Mouse (Mus musculus) liver, embryonic 15.5 days (tissue): ENCODE results near the gene Ncor2. TPM values are rescaled to one million over a fixed set of nuclear protein-coding genes. Genes with fewer than 3 reads are reported as not detected.
A peak's percentile ranks its signal among the peaks of the same experiment; 100 is the strongest.

Experiments
- ATAC-seq: fragments of 200-750 bp; cut with Nextera tagmentation; 2 replicates; pipeline ENCODE4 v1.8.0; 2017; ENCODE audit warnings: moderate number of reproducible peaks, mild to moderate bottlenecking, moderate library complexity; ENCODE audit not compliant: insufficient read depth
- H3K27ac ChIP-seq: fragments of 300-500 bp; sonication (generic); replicated peaks from 2 replicates; pipeline ENCODE4 v1.5.1; 2015; ENCODE audit warnings: mild to moderate bottlenecking, inconsistent platforms
- H3K27me3 ChIP-seq: fragments of 300-500 bp; sonication (generic); 2 replicates; pipeline ENCODE4 v1.6.1; 2015; ENCODE audit warnings: mild to moderate bottlenecking, inconsistent platforms
- H3K36me3 ChIP-seq: fragments of 300-500 bp; sonication (generic); replicated peaks from 2 replicates; pipeline ENCODE4 v1.6.1; 2015; ENCODE audit warnings: moderate library complexity, mild to moderate bottlenecking, inconsistent platforms
- H3K4me1 ChIP-seq: fragments of 300-500 bp; sonication (generic); replicated peaks from 2 replicates; pipeline ENCODE4 v1.6.1; 2015; ENCODE audit warnings: inconsistent platforms
- H3K4me2 ChIP-seq: fragments of 300-500 bp; sonication (generic); 2 replicates; pipeline ENCODE4 v1.6.1; 2015; ENCODE audit warnings: moderate library complexity, mild to moderate bottlenecking, inconsistent platforms
- H3K4me3 ChIP-seq: fragments of 300-500 bp; sonication (generic); replicated peaks from 2 replicates; pipeline ENCODE4 v1.5.1; 2015; ENCODE audit warnings: mild to moderate bottlenecking, inconsistent platforms
- H3K9ac ChIP-seq: fragments of 300-500 bp; sonication (generic); 2 replicates; pipeline ENCODE4 v1.6.1; 2015; ENCODE audit warnings: moderate library complexity, mild to moderate bottlenecking, inconsistent platforms
- H3K9me3 ChIP-seq: fragments of 300-500 bp; sonication (generic); replicated peaks from 2 replicates; pipeline ENCODE4 v1.6.1; 2016; ENCODE audit warnings: inconsistent platforms
- WGBS: fragments of 180-500 bp; shearing (Covaris S2); methylation state at CpG from one replicate; pipeline ENCODE4 v1.1.7; 2015; ENCODE audit warnings: mixed read lengths; ENCODE audit not compliant: insufficient replicate concordance; 5-methylcytosine and 5-hydroxymethylcytosine counted together
- polyA plus RNA-seq: library from polyadenylated mRNA; unstranded; fragments of >200 nt; fragmentation: Nextera tagmentation; extraction: Ambion mirVana; gene quantifications from 2 replicates; pipeline ENCODE4 v1.2.1, GENCODE M21; 2015

Gene Ncor2
- polyA plus RNA-seq, 1 experiment from 2014 or later: 3.8 TPM

DNA sequence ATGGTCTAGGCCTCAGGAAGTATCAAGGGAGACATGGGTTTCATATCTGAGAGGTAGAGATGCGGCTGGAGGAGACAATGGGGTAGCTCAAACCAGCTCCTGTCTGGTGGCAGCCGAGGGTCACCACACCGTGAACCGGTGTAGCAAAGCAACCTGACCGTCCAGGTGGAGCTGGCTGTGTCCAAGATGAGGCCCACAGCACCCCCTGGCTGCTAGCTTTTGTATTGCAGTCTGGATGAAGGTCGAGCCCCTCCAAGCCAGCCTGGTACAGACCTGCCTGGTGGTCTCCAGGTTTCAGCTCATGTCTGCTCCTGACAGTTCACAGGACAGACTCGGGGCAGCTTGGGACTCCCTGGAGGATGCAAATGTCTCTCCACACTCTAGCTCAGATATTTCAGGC is 164.5 kb downstream of the Ncor2 start:
- no peak overlapping the region for H3K4me3 ChIP-seq
- peaks cover 24% of the 10 kb centered on the region for H3K36me3 ChIP-seq
- WGBS: 67% methylated on average over 7 of the region's 7 CpGs
- ATAC-seq: no peak
- H3K9me3 ChIP-seq: no peaks in the 10 kb centered on the region
- H3K27me3 ChIP-seq: no peaks in the 10 kb centered on the region
- no peak overlapping the region for H3K4me2 ChIP-seq
- no peak overlapping the region for H3K27ac ChIP-seq
- H3K4me1 ChIP-seq: no peaks in the 10 kb centered on the region
- no peak overlapping the region for H3K9ac ChIP-seq

DNA sequence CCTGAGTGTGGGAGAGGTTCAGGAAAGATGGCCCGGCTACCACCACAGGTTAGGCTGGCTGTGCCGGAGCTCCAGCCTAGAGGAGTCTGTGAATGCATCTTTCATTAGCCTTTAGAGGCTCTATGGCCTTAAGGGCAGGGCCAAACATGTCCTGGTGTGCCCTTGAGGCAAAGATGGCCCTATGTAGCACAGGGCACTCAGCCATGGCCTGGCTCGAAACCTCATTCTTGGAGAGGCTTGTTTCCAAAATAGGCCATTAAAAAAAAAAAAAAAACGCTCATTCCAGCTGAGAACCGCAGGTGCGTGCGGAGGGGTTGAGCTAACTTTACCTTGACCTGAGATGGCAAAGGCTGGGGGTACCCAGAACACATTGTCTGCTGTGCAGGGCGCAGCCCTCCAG is 167.4 kb downstream of the Ncor2 start:
- H3K27ac ChIP-seq: no peak overlapping the region
- ATAC-seq: no peak
- H3K4me3 ChIP-seq: no peak overlapping the region
- no peaks in the 10 kb centered on the region for H3K9me3 ChIP-seq
- H3K9ac ChIP-seq: no peak overlapping the region
- no peaks in the 10 kb centered on the region for H3K27me3 ChIP-seq
- no peaks in the 10 kb centered on the region for H3K4me1 ChIP-seq
- H3K36me3 ChIP-seq: 0 out of 2 replicates have a peak, but pooled peaks cover 4% of the 10 kb centered on the region
- WGBS: 78% methylated on average over 8 of the region's 8 CpGs
- H3K4me2 ChIP-seq: no peak overlapping the region

GRCm38 (mm10) chr5:125011166-125011565 is 167.9 kb downstream of the Ncor2 start:
- H3K4me1 ChIP-seq: no peaks in the 10 kb centered on the region
- H3K27ac ChIP-seq: no peak overlapping the region
- no peak overlapping the region for H3K4me2 ChIP-seq
- WGBS: 78% methylated on average over 24 of the region's 24 CpGs
- no peaks in the 10 kb centered on the region for H3K9me3 ChIP-seq
- H3K9ac ChIP-seq: no peak overlapping the region
- no peaks in the 10 kb centered on the region; the same call in 1 of the 2 replicates for H3K27me3 ChIP-seq
- no peak for ATAC-seq
- no peaks in the 10 kb centered on the region for H3K36me3 ChIP-seq
- no peak overlapping the region for H3K4me3 ChIP-seq

- WGBS: 59% methylated on average over 5 of the region's 5 CpGs
- Histone ChIP-seq H3K4me3 (no peak overlapping the region), H3K27me3 (peaks cover 43% of the 10 kb centered on the region), H3K9me3 (no peaks in the 10 kb centered on the region), H3K4me1 (no peaks in the 10 kb centered on the region), H3K27ac (no peak overlapping the region), H3K4me2 (no peak overlapping the region), H3K36me3 (no peaks in the 10 kb centered on the region), H3K9ac (no peak overlapping the region)
- ATAC-seq: no peak
These were observed 172.1 kb downstream of the Ncor2 start for GRCm38 (mm10) chr5:125006896-125007295.

DNA sequence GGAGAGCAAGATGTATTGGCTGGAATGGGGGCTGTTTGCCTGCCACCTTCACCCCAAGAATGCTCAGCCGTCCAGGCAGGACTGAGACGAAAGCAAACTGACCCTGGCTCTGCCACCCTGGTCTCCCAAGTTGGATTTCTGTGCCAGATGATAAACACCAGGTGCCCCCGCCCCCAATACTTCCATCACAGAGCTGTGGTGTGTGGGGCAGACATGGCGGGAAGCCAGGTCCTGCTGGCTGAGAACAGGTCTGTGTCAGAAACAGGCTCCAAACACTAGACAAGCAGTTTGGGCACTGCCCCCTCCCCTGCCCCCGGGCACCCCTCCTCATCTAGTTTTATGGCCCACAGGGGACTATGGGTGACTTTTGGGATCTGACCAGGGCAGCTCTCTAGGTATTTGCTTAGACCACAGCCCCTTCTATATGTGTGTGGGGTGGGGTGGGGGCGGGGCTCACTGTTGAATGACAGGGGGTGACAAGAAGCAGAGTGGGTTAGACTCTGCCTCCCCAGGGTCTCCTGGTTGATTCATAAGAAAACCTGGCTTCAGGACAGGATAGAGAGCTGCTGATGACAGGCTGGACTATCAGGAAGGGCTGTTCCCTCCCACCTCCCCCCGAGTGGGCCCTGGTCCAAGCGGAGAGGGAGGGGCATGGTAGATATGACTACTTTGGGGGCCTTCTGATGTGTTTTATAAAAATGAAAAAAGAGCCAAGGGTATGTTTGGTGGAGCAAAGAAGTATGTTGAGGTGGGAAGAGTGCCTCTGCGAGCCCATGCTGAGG is 173.0 kb downstream of the Ncor2 start:
- H3K36me3 ChIP-seq: no peaks in the 10 kb centered on the region
- no peak overlapping the region for H3K4me2 ChIP-seq
- WGBS: 48% methylated on average over 9 of the region's 9 CpGs
- H3K9ac ChIP-seq: no peak overlapping the region
- no peak overlapping the region for H3K27ac ChIP-seq
- H3K4me3 ChIP-seq: no peak overlapping the region
- no peak for ATAC-seq
- H3K9me3 ChIP-seq: no peaks in the 10 kb centered on the region
- H3K4me1 ChIP-seq: no peaks in the 10 kb centered on the region
- peaks cover 43% of the 10 kb centered on the region for H3K27me3 ChIP-seq

- 12% methylated on average over 15 of the region's 15 CpGs for WGBS
- H3K9me3 ChIP-seq: no peaks in the 10 kb centered on the region
- no peaks in the 10 kb centered on the region for H3K36me3 ChIP-seq
- H3K4me3 ChIP-seq: no peak overlapping the region
- no peak overlapping the region for H3K9ac ChIP-seq
- peaks cover 43% of the 10 kb centered on the region for H3K27me3 ChIP-seq
- no peak for ATAC-seq
- no peak overlapping the region for H3K27ac ChIP-seq
- peak overlapping the region; percentile 52; the same call in 1 of the 2 replicates for H3K4me2 ChIP-seq
- no peaks in the 10 kb centered on the region for H3K4me1 ChIP-seq
These were observed 175.2 kb downstream of the Ncor2 start for GRCm38 (mm10) chr5:125003873-125004255.

GRCm38 (mm10) chr5:125002969-125003872 is 175.8 kb downstream of the Ncor2 start, which contains the start of gene Rflna:
Gene Rflna, plus strand, starts transcription at chr5:125003221.
- Histone ChIP-seq H3K27ac (no peak within 1 kb of the TSS), H3K4me1 (no peaks in the 10 kb centered on the region), H3K9me3 (no peaks in the 10 kb centered on the region), H3K9ac (no peak within 1 kb of the TSS), H3K27me3 (peaks cover 43% of the 10 kb centered on the region), H3K4me2 (peak within 1 kb of the TSS; percentile 52), H3K4me3 (0 out of 2 replicates have a peak within 1 kb of the TSS, but pooled peaks have one; percentile 23), H3K36me3 (no peaks in the 10 kb centered on the region)
- 5% methylated on average over 41 of the region's 41 CpGs for WGBS
- no peak for ATAC-seq

GRCm38 (mm10) chr5:125000756-125001250 is 178.2 kb downstream of the Ncor2 start:
- no peak overlapping the region for H3K27ac ChIP-seq
- 63% methylated on average over 10 of the region's 10 CpGs for whole genome bisulfite sequencing
- H3K27me3 ChIP-seq: peaks cover 39% of the 10 kb centered on the region
- H3K9ac ChIP-seq: no peak overlapping the region
- no peaks in the 10 kb centered on the region for H3K9me3 ChIP-seq
- H3K4me1 ChIP-seq: no peaks in the 10 kb centered on the region
- no peaks in the 10 kb centered on the region for H3K36me3 ChIP-seq
- H3K4me3 ChIP-seq: no peak overlapping the region
- no peak for ATAC-seq
- H3K4me2 ChIP-seq: no peak overlapping the region

- H3K4me2 ChIP-seq: no peak overlapping the region
- no peak overlapping the region for H3K4me3 ChIP-seq
- ATAC-seq: no peak
- WGBS: 69% methylated on average over 4 of the region's 4 CpGs
- no peak overlapping the region for H3K9ac ChIP-seq
- H3K27ac ChIP-seq: no peak overlapping the region
- H3K9me3 ChIP-seq: no peaks in the 10 kb centered on the region
- peaks cover 22% of the 10 kb centered on the region for H3K27me3 ChIP-seq
- no peaks in the 10 kb centered on the region for H3K36me3 ChIP-seq
- no peaks in the 10 kb centered on the region for H3K4me1 ChIP-seq
These were observed 181.1 kb downstream of the Ncor2 start for GRCm38 (mm10) chr5:124997913-124998312.

- 29% methylated on average over 6 of the region's 6 CpGs for WGBS
- no peaks in the 10 kb centered on the region for H3K36me3 ChIP-seq
These were observed 182.2 kb downstream of the Ncor2 start for GRCm38 (mm10) chr5:124996816-124997215.

DNA sequence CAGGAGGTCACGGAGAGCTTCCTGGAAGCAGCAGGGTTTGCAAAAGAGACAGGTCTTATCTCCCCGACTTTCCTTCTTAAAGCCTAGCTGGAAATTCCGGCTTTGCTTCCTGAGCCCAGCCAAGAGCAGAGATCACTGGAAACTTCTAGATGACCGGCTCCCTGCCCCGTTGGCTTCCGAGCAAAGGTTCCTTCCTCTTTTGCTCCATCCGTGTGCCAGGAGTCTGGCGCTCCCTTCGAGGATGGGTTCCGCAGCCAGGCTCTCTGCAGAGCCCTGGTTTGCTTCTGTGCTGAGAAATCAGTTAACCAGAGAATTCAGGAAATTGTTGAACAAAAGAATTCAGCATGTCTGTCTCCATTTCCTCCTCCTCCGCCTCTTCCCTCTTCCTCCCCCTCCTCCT is 186.1 kb downstream of the Ncor2 start:
- no peak overlapping the region for H3K4me3 ChIP-seq
- no peak overlapping the region for H3K4me2 ChIP-seq
- peaks cover 18% of the 10 kb centered on the region for H3K27me3 ChIP-seq
- ATAC-seq: no peak
- H3K36me3 ChIP-seq: no peaks in the 10 kb centered on the region
- H3K27ac ChIP-seq: no peak overlapping the region
- 13% methylated on average over 11 of the region's 11 CpGs for WGBS
- no peak overlapping the region for H3K9ac ChIP-seq
- no peaks in the 10 kb centered on the region for H3K4me1 ChIP-seq
- no peaks in the 10 kb centered on the region for H3K9me3 ChIP-seq

More at GRCm38 (mm10) chr5:124996816-124997215, 182.2 kb downstream of the Ncor2 start:
- Histone ChIP-seq H3K27me3 (peaks cover 18% of the 10 kb centered on the region), H3K9me3 (no peaks in the 10 kb centered on the region), H3K4me3 (no peak overlapping the region), H3K27ac (no peak overlapping the region), H3K4me2 (no peak overlapping the region), H3K9ac (no peak overlapping the region), H3K4me1 (no peaks in the 10 kb centered on the region)
- ATAC-seq: no peak
